Mouse (Mus musculus): ENCODE data around the gene Izumo2. TPM values are rescaled to one million over a fixed set of nuclear protein-coding genes. Genes with fewer than 3 reads are reported as not detected.
A peak's percentile ranks its signal among the peaks of the same experiment; 100 is the strongest.
"Not testable (repeated sequence)": the region's sequence is repeated elsewhere in the genome, so short reads cannot be mapped to it uniquely, and the experiment has no call there.

The Izumo2 gene
- polyA plus RNA-seq, 1 experiment from 2014 or later: not detected

GRCm38 (mm10) chr7:44727151-44727550 is 18.6 kb downstream of the Izumo2 start:
- H3K4me2 ChIP-seq (replicated peaks): no peak overlapping the region
- 60% methylated on average over 5 of the region's 5 CpGs for WGBS
- H3K9ac ChIP-seq: no peak overlapping the region
- peaks cover 4% of the 10 kb centered on the region for H3K36me3 ChIP-seq
- H3K4me3 ChIP-seq (replicated peaks): no peak overlapping the region
- no peak for ATAC-seq (ENCODE audit: insufficient number of reproducible peaks, low FRiP score, low TSS enrichment, low read depth)
- H3K27ac ChIP-seq (replicated peaks): no peak overlapping the region
- no peaks in the 10 kb centered on the region for H3K4me1 ChIP-seq
- H3K27me3 ChIP-seq: no peaks in the 10 kb centered on the region
- no peaks in the 10 kb centered on the region for H3K9me3 ChIP-seq (replicated peaks)

GRCm38 (mm10) chr7:44728082-44728975 is 19.8 kb downstream of the Izumo2 start:
- no peak overlapping the region for H3K4me2 ChIP-seq (replicated peaks)
- no peak overlapping the region for H3K4me3 ChIP-seq (replicated peaks)
- H3K4me1 ChIP-seq: no peaks in the 10 kb centered on the region
- no peaks in the 10 kb centered on the region for H3K27me3 ChIP-seq
- WGBS: 80% methylated on average over 11 of the region's 11 CpGs
- peaks cover 14% of the 10 kb centered on the region for H3K36me3 ChIP-seq
- H3K9ac ChIP-seq: no peak overlapping the region
- no peaks in the 10 kb centered on the region for H3K9me3 ChIP-seq (replicated peaks)
- H3K27ac ChIP-seq (replicated peaks): no peak overlapping the region
- ATAC-seq (ENCODE audit: insufficient number of reproducible peaks, low FRiP score, low TSS enrichment, low read depth): no peak

- no peak for ATAC-seq (ENCODE audit: insufficient number of reproducible peaks, low FRiP score, low TSS enrichment, low read depth)
- no peaks in the 10 kb centered on the region for H3K4me1 ChIP-seq
- no peaks in the 10 kb centered on the region for H3K9me3 ChIP-seq (replicated peaks)
- no peak overlapping the region for H3K27ac ChIP-seq (replicated peaks)
- 87% methylated on average over 9 of the region's 9 CpGs for WGBS
- no peak overlapping the region for H3K4me3 ChIP-seq (replicated peaks)
- no peak overlapping the region for H3K9ac ChIP-seq
- peaks cover 27% of the 10 kb centered on the region for H3K36me3 ChIP-seq
- no peak overlapping the region for H3K4me2 ChIP-seq (replicated peaks)
- H3K27me3 ChIP-seq: no peaks in the 10 kb centered on the region
Measured at GRCm38 (mm10) chr7:44733723-44734122, 25.2 kb downstream of the Izumo2 start.

DNA sequence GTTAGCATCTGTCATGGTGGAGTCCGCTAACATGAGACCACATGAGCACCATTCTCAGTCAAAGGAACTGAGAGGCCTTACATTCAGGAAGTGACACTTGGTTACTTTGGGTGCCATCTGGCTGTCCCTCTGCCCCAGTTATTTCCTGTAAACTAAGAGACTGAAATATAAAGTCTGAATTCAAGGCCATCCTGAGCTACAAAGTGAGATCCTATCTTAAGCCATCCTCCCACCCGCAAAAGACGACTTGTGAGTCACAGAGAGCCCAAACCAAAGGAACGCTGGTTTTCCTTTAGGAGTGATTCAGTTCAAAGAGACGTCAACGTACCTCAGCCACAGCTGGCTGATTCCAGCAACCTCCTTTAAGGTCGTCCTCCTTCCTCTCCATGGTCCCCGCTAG is 32.8 kb downstream of the Izumo2 start:
- no peaks in the 10 kb centered on the region for H3K9me3 ChIP-seq (replicated peaks)
- no peak overlapping the region for H3K4me2 ChIP-seq (replicated peaks)
- WGBS: 73% methylated on average over 8 of the region's 8 CpGs
- H3K4me1 ChIP-seq: peaks cover 7% of the 10 kb centered on the region; the same call in 1 of the 2 replicates
- H3K9ac ChIP-seq: no peak overlapping the region
- ATAC-seq (ENCODE audit: insufficient number of reproducible peaks, low FRiP score, low TSS enrichment, low read depth): no peak
- H3K27me3 ChIP-seq: no peaks in the 10 kb centered on the region
- H3K4me3 ChIP-seq (replicated peaks): no peak overlapping the region
- no peak overlapping the region for H3K27ac ChIP-seq (replicated peaks)
- H3K36me3 ChIP-seq: 0 out of 2 replicates have a peak, but pooled peaks cover 3% of the 10 kb centered on the region

DNA sequence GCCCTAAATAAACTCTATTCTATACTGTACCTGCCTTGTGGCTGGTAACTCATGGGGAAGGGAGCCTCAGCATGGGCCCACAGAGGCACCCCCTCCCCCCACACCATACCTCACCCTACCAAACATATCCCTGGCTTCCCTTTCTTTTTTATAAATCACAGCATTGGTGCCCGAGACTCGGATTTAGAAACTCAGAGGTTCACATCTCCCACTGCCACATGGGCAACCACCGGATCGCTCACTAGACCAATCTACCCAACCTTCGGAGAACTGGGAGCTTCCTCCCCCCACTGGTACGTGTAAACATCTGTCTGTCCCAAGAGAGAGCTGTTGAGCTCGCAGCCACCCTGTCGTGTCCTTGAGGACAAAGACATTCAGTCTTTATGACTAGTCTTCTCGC is 35.7 kb downstream of the Izumo2 start:
- no peak for ATAC-seq (ENCODE audit: insufficient number of reproducible peaks, low FRiP score, low TSS enrichment, low read depth)
- Histone ChIP-seq H3K9me3 (replicated peaks) (no peaks in the 10 kb centered on the region), H3K4me1 (peaks cover 20% of the 10 kb centered on the region), H3K4me3 (replicated peaks) (peak overlapping the region; percentile 50; the same call in 1 of the 2 replicates), H3K27ac (replicated peaks) (no peak overlapping the region), H3K27me3 (no peaks in the 10 kb centered on the region), H3K36me3 (no peaks in the 10 kb centered on the region), H3K9ac (no peak overlapping the region), H3K4me2 (replicated peaks) (peak overlapping the region; percentile 85; the same call in 1 of the 2 replicates)
- 38% methylated on average over 9 of the region's 9 CpGs for WGBS

DNA sequence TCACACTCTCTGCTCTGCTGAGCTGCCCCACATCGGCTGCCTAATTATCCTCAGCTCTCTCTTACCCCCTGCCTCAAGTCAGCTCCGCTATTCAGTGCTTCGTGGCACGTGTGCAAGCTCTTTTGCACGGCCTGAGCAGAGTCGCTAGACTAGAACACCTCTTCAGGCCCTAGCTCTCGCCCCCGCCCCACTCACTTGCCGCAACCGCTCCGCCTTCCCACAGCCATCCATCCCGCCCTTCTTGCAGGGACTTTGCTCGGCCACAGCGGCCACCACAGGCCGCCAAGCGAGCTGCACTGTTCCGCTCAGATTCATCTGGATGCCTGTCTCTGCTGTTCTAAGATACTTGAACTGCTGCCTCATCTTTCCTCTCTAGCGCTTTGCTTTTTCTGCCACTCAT is 36.5 kb downstream of the Izumo2 start:
- peak overlapping the region; percentile 85 for H3K4me2 ChIP-seq (replicated peaks)
- no peaks in the 10 kb centered on the region for H3K9me3 ChIP-seq (replicated peaks)
- H3K36me3 ChIP-seq: no peaks in the 10 kb centered on the region
- no peaks in the 10 kb centered on the region for H3K27me3 ChIP-seq
- H3K27ac ChIP-seq (replicated peaks): 0 out of 2 replicates have a peak overlapping the region, but pooled peaks have one; percentile 22
- peak overlapping the region; percentile 50 for H3K4me3 ChIP-seq (replicated peaks)
- peak; percentile 65; the same call in 1 of the 2 replicates for ATAC-seq (ENCODE audit: insufficient number of reproducible peaks, low FRiP score, low TSS enrichment, low read depth)
- WGBS: under 1% methylated on average over 18 of the region's 18 CpGs
- H3K4me1 ChIP-seq: peaks cover 26% of the 10 kb centered on the region
- peak overlapping the region; percentile 45 for H3K9ac ChIP-seq

DNA sequence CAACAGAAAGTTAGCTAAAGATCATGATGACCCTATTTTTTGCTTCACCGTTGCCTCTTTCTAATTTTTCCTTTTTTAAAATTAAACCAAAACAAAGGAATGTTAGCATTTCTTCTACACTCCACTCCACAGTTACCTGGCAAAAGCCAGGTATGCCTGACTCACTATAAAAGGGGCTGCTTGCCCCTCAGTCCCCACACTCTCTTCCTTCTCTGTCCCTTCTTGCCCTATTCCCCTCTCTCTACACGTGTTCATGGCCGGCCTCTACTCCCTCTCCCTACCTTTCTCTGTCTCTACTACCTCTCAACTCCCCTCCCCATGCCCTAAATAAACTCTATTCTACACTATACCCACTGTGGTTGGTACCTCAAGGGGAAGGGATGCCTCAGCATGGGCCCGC is 38.6 kb downstream of the Izumo2 start:
- peak overlapping the region; percentile 82 for H3K4me2 ChIP-seq (replicated peaks)
- ATAC-seq (ENCODE audit: insufficient number of reproducible peaks, low FRiP score, low TSS enrichment, low read depth): no peak

DNA sequence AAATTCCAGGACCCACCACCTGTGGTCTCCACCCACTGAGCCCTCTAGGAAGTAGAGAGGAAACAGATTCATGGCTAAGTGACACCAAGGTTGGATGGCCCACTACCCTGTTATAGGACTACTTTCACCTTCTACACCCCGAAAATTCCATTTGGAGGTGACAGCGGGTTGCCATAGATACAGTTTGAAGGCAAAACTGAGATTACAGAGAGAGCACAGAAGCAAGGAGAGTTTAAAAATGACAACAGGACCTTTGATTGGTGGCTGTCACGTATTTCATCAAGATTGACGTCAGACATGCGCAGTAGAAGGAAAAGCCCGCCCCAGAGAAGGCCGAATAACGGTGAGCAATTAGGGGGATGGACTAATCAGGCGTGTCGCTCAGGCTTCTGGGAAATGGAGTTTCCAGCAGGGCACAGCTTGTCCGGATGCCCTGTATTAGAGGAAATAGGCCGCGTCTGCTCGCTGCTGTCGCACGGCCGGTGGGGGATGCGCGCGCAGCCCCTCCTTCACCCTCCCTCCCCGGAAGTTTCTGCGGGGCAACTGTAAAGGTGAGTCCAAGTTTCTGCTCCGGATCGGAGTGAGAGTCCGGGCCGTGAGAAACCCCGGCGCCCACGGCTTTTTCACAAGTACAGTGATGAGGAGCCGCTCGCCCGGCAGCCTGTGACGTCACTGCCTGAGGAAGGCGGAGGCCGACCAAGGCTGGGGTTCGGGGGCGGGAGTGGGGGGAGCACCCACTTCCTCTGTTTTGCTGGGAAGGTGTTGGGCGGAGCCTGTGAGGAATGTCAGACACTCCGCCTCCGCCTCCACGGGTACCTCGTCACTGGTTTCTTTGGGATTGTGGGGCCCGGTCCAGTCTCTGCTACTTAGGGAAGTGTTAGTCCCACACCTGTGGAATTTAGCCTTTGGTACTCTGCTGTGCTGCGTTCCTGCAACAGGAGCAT is 39.8 kb downstream of the Izumo2 start, which contains the start of gene Vrk3:
TSS of gene Vrk3 (plus strand) at position 313 of the 944 bp plus-strand sequence.
- H3K9me3 ChIP-seq (replicated peaks): no peaks in the 10 kb centered on the region
- WGBS: under 1% methylated on average over 44 of the region's 44 CpGs
- peak within 1 kb of the TSS; percentile 54 for H3K9ac ChIP-seq
- no peaks in the 10 kb centered on the region for H3K27me3 ChIP-seq
- peak within 1 kb of the TSS; percentile 69 for H3K4me3 ChIP-seq (replicated peaks)
- peaks cover 15% of the 10 kb centered on the region for H3K36me3 ChIP-seq
- H3K4me1 ChIP-seq: peaks cover 26% of the 10 kb centered on the region
- peak within 1 kb of the TSS; percentile 92 for H3K27ac ChIP-seq (replicated peaks)
- ATAC-seq (ENCODE audit: insufficient number of reproducible peaks, low FRiP score, low TSS enrichment, low read depth): peak; percentile 99
- H3K4me2 ChIP-seq (replicated peaks): peak within 1 kb of the TSS; percentile 82

More for the DNA sequence above, 38.6 kb downstream of the Izumo2 start:
- H3K4me3 ChIP-seq (replicated peaks): peak overlapping the region; percentile 69
- H3K9me3 ChIP-seq (replicated peaks): no peaks in the 10 kb centered on the region
- no peak overlapping the region for H3K9ac ChIP-seq
- peaks cover 2% of the 10 kb centered on the region; the same call in 1 of the 2 replicates for H3K36me3 ChIP-seq
- WGBS: 73% methylated on average over 4 of the region's 4 CpGs
- H3K27ac ChIP-seq (replicated peaks): no peak overlapping the region
- H3K4me1 ChIP-seq: peaks cover 26% of the 10 kb centered on the region
- H3K27me3 ChIP-seq: no peaks in the 10 kb centered on the region

DNA sequence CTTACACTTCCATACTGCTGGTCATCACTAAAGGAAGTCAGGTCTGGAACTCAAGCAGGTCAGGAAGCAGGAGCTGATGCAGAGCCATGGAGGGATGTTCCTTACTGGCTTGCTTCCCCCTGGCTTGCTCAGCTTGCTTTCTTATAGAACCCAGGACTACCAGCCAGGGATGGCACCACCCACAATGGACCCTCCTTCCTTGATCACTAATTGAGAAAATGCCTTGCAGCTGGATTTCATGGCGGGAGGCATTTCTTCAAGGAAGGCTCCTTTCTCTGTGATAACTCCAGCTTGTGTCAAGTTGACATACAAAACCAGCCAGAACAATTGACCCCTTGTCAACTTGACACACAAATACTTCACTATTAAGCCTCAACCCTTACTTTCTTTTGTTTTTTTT is 42.4 kb downstream of the Izumo2 start, which contains the start of gene Zfp473:
TSS of gene Zfp473 (minus strand) at position 101 of the 400 bp plus-strand sequence.
- not testable (repeated sequence) for H3K27me3 ChIP-seq; H3K4me3 ChIP-seq (replicated peaks); H3K9me3 ChIP-seq (replicated peaks); H3K4me2 ChIP-seq (replicated peaks); H3K9ac ChIP-seq; ATAC-seq (ENCODE audit: insufficient number of reproducible peaks, low FRiP score, low TSS enrichment, low read depth); H3K27ac ChIP-seq (replicated peaks)
- Histone ChIP-seq H3K36me3 (peaks cover 41% of the 10 kb centered on the region), H3K4me1 (peaks cover 19% of the 10 kb centered on the region)
- WGBS: 53% methylated on average over 1 of the region's 1 CpGs

DNA sequence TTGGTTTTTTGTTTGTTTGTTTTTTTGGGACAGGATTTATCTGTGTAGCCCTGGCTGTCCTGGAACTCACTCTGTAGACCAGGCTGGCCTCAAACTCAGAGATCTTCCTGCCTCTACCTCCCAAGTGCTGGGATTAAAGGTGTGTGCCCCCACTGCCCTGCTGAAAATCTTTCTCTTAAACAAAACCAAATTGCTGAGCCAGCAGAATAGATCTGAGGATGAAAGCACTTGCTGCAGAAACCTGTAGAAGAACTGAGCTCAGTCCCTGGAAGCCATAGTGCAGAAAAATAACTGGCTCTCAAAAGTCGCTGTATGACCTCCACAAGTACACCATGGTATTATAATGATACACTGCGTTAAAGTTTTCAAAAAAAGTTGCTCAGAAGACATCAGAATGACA is 48.6 kb downstream of the Izumo2 start:
- no peak for ATAC-seq (ENCODE audit: insufficient number of reproducible peaks, low FRiP score, low TSS enrichment, low read depth)
- H3K27ac ChIP-seq (replicated peaks): no peak overlapping the region
- WGBS: 76% methylated on average over 2 of the region's 2 CpGs
- H3K9me3 ChIP-seq (replicated peaks): no peaks in the 10 kb centered on the region
- H3K4me1 ChIP-seq: no peaks in the 10 kb centered on the region
- no peaks in the 10 kb centered on the region for H3K27me3 ChIP-seq
- no peak overlapping the region for H3K4me3 ChIP-seq (replicated peaks)
- peaks cover 95% of the 10 kb centered on the region for H3K36me3 ChIP-seq
- H3K9ac ChIP-seq: no peak overlapping the region
- H3K4me2 ChIP-seq (replicated peaks): no peak overlapping the region

GRCm38 (mm10) chr7:44760366-44760765 is 51.8 kb downstream of the Izumo2 start:
- no peak for ATAC-seq (ENCODE audit: insufficient number of reproducible peaks, low FRiP score, low TSS enrichment, low read depth)
- no peaks in the 10 kb centered on the region for H3K4me1 ChIP-seq
- peaks cover 94% of the 10 kb centered on the region for H3K36me3 ChIP-seq

More at GRCm38 (mm10) chr7:44760366-44760765, 51.8 kb downstream of the Izumo2 start:
- Histone ChIP-seq H3K4me2 (replicated peaks) (no peak overlapping the region), H3K4me3 (replicated peaks) (no peak overlapping the region), H3K9ac (no peak overlapping the region), H3K27me3 (no peaks in the 10 kb centered on the region), H3K27ac (replicated peaks) (no peak overlapping the region), H3K9me3 (replicated peaks) (no peaks in the 10 kb centered on the region)
